In the genomic region with DNA sequence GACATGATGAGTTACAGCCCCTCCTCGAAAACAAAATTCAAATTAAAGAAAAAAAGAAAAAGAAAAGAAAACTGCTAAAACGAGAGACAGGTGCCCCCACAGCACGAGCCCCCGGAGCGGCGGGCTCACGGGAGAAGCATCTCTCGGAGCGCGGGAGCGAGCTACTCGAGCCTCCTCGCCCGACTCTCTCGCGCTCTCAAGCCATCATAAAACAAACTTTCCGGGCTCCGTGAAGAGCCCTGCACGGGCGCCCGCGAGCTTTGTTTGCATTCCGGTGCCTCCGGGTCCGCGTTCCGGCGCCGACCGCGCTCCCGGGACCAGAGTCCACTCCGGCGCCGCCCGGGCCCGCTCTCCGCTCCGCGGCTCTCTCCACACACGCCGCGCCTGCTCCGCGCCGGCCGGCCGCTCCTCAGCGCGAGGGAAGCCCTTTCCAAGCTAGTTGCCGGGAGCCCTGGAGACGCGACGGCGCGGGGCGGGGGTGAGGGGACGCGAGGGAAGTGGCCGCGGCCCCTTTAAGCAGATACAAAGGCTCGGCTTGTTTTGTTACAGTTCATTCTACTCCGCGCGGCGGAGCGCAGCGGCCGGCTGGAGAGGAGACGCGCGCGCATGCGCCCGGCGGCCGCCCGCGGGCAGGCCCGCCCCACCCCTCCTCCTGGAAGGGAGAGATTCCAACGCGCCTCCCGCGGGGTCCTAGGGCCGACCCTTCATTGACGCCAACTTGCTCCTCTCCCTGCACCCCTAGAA, we compare ENCODE assay signal across 8 mouse cellular contexts. TPM values are rescaled to one million over a fixed set of nuclear protein-coding genes. Genes with fewer than 3 reads are reported as not detected.
DNase-seq lines count a peak whose midpoint lies in the region; ATAC-seq and TF ChIP-seq lines count a peak whose summit lies in the region.

Gene Magi1 (minus strand): TSS at position 600 of the 744 bp plus-strand sequence.

- peak; percentile 57 for DNase-seq in c-Kit-positive CD71-positive TER-119-negative erythroid progenitor cells, embryonic 14.5 days (ENCODE audit: low read depth)
- DNase-seq in heart, postnatal 0 days (ENCODE audit: low spot score) = peak; percentile 96
- DNase-seq in kidney, postnatal 25 days = peak; percentile 94 to 97
- peak; percentile 98 for DNase-seq in neural tube, embryonic 11.5 days (ENCODE audit: low spot score)

- no peak; the same call in 1 of the 2 replicates for TF ChIP-seq EP300 in heart, postnatal 0 days (IDR thresholded peaks at IDR 0.05; ENCODE audit: low read depth)

- peak; percentile 49 for ATAC-seq in CD4-positive, CD25-positive, alpha-beta regulatory T cell, adult 4 months
- ATAC-seq in forebrain, embryonic 13.5 days = peak; percentile 97
- peak; percentile 93 for ATAC-seq in heart, postnatal 0 days (ENCODE audit: insufficient read depth, low read depth)
- peak; percentile 90 for ATAC-seq in liver, embryonic 12.5 days
- ATAC-seq in neural tube, embryonic 11.5 days (ENCODE audit: insufficient read depth, low FRiP score, low TSS enrichment) = peak; percentile 95
- ATAC-seq in stomach, embryonic 16.5 days (ENCODE audit: insufficient read depth, low FRiP score) = peak; percentile 94

- H3K4me3 ChIP-seq in forebrain, embryonic 13.5 days = peak within 1 kb of the TSS; percentile 82
- H3K4me3 ChIP-seq in heart, postnatal 0 days (ENCODE audit: low read depth, low read length) = peak within 1 kb of the TSS; percentile 84
- peak within 1 kb of the TSS; percentile 71 for H3K4me3 ChIP-seq in liver, embryonic 12.5 days
- H3K4me3 ChIP-seq in neural tube, embryonic 11.5 days (ENCODE audit: low read depth, low read length) = peak within 1 kb of the TSS; percentile 70
- peak within 1 kb of the TSS; percentile 70 for H3K4me3 ChIP-seq in stomach, embryonic 16.5 days (replicated peaks; ENCODE audit: low read length)

- TF ChIP-seq CTCF in heart, postnatal 0 days (IDR thresholded peaks at IDR 0.05; ENCODE audit: low read depth) = no peak

- WGBS in forebrain, embryonic 13.5 days = under 1% methylated on average over 83 of the region's 86 CpGs
- WGBS in heart, postnatal 0 days = under 1% methylated on average over 83 of the region's 86 CpGs
- WGBS in liver, embryonic 12.5 days (ENCODE audit: insufficient replicate concordance) = under 1% methylated on average over 86 of the region's 86 CpGs
- WGBS in neural tube, embryonic 11.5 days = under 1% methylated on average over 80 of the region's 86 CpGs
- under 1% methylated on average over 86 of the region's 86 CpGs for WGBS in stomach, embryonic 16.5 days

- H3K27me3 ChIP-seq in forebrain, embryonic 13.5 days = no peaks in the 10 kb centered on the region
- H3K27me3 ChIP-seq in heart, postnatal 0 days (ENCODE audit: control insufficient read depth, insufficient read depth, low read length) = no peaks in the 10 kb centered on the region
- H3K27me3 ChIP-seq in liver, embryonic 12.5 days (replicated peaks) = peaks cover 72% of the 10 kb centered on the region
- no peaks in the 10 kb centered on the region for H3K27me3 ChIP-seq in neural tube, embryonic 11.5 days (ENCODE audit: control insufficient read depth, insufficient read depth, low read length)
- H3K27me3 ChIP-seq in stomach, embryonic 16.5 days (ENCODE audit: control insufficient read depth, insufficient read depth, low read length) = no peaks in the 10 kb centered on the region

- H3K27ac ChIP-seq in forebrain, embryonic 13.5 days = peak within 1 kb of the TSS; percentile 94
- peak within 1 kb of the TSS; percentile 97 for H3K27ac ChIP-seq in heart, postnatal 0 days (ENCODE audit: low read depth)
- peak within 1 kb of the TSS; percentile 85 for H3K27ac ChIP-seq in liver, embryonic 12.5 days
- peak within 1 kb of the TSS; percentile 93 for H3K27ac ChIP-seq in neural tube, embryonic 11.5 days (ENCODE audit: low read depth, low read length)
- peak within 1 kb of the TSS; percentile 98 for H3K27ac ChIP-seq in stomach, embryonic 16.5 days (ENCODE audit: low read length)

- no peaks in the 10 kb centered on the region for H3K9me3 ChIP-seq in forebrain, embryonic 13.5 days (replicated peaks)
- H3K9me3 ChIP-seq in heart, postnatal 0 days (replicated peaks; ENCODE audit: control insufficient read depth, low read length) = 0 out of 2 replicates have a peak, but pooled peaks cover 9% of the 10 kb centered on the region
- 0 out of 2 replicates have a peak, but pooled peaks cover 3% of the 10 kb centered on the region for H3K9me3 ChIP-seq in liver, embryonic 12.5 days (replicated peaks)
- H3K9me3 ChIP-seq in neural tube, embryonic 11.5 days (ENCODE audit: control insufficient read depth, low read length) = no peaks in the 10 kb centered on the region
- H3K9me3 ChIP-seq in stomach, embryonic 16.5 days (replicated peaks; ENCODE audit: control insufficient read depth, low read length) = peaks cover 6% of the 10 kb centered on the region; the same call in 1 of the 2 replicates

- H3K9ac ChIP-seq in forebrain, embryonic 13.5 days = peak within 1 kb of the TSS; percentile 82
- H3K9ac ChIP-seq in heart, postnatal 0 days (replicated peaks; ENCODE audit: low read depth, low read length) = peak within 1 kb of the TSS; percentile 85
- peak within 1 kb of the TSS; percentile 69 for H3K9ac ChIP-seq in liver, embryonic 12.5 days
- peak within 1 kb of the TSS; percentile 80 for H3K9ac ChIP-seq in neural tube, embryonic 11.5 days (ENCODE audit: low read length)
- H3K9ac ChIP-seq in stomach, embryonic 16.5 days (ENCODE audit: low read length) = peak within 1 kb of the TSS; percentile 92

- peak within 1 kb of the TSS; percentile 96 for H3K4me2 ChIP-seq in forebrain, embryonic 13.5 days
- H3K4me2 ChIP-seq in heart, postnatal 0 days (ENCODE audit: low read depth, low read length) = peak within 1 kb of the TSS; percentile 91
- peak within 1 kb of the TSS; percentile 95 for H3K4me2 ChIP-seq in liver, embryonic 12.5 days
- H3K4me2 ChIP-seq in neural tube, embryonic 11.5 days (ENCODE audit: low read depth) = peak within 1 kb of the TSS; percentile 94
- H3K4me2 ChIP-seq in stomach, embryonic 16.5 days (ENCODE audit: low read depth, low read length) = peak within 1 kb of the TSS; percentile 77

- peaks cover 29% of the 10 kb centered on the region for H3K4me1 ChIP-seq in forebrain, embryonic 13.5 days
- peaks cover 11% of the 10 kb centered on the region for H3K4me1 ChIP-seq in heart, postnatal 0 days (ENCODE audit: control insufficient read depth, insufficient read depth)
- H3K4me1 ChIP-seq in liver, embryonic 12.5 days = peaks cover 19% of the 10 kb centered on the region
- peaks cover 17% of the 10 kb centered on the region for H3K4me1 ChIP-seq in neural tube, embryonic 11.5 days (ENCODE audit: control insufficient read depth, insufficient read depth, low read length)
- H3K4me1 ChIP-seq in stomach, embryonic 16.5 days (ENCODE audit: control insufficient read depth, insufficient read depth, low read length) = peaks cover 16% of the 10 kb centered on the region; the same call in 1 of the 2 replicates

- no peaks in the 10 kb centered on the region for H3K36me3 ChIP-seq in forebrain, embryonic 13.5 days (ENCODE audit: poor library complexity, severe bottlenecking)
- H3K36me3 ChIP-seq in heart, postnatal 0 days (replicated peaks; ENCODE audit: control insufficient read depth, insufficient read depth, low read length) = no peaks in the 10 kb centered on the region
- no peaks in the 10 kb centered on the region for H3K36me3 ChIP-seq in liver, embryonic 12.5 days
- H3K36me3 ChIP-seq in neural tube, embryonic 11.5 days (ENCODE audit: control insufficient read depth, insufficient read depth, low read length) = no peaks in the 10 kb centered on the region
- no peaks in the 10 kb centered on the region for H3K36me3 ChIP-seq in stomach, embryonic 16.5 days (ENCODE audit: control insufficient read depth, insufficient read depth, low read length)

RNA-seq across cellular contexts. Expression of gene Magi1, which starts in this region (rescaled TPM):
- under 1 TPM; 0.08 to 0.54 TPM for polyA plus RNA-seq in CD4-positive, CD25-positive, alpha-beta regulatory T cell, adult 4 months (2017; shearing (Covaris generic))
- 39.1 and 45.1 TPM in 2 replicates for polyA plus RNA-seq in forebrain, embryonic 13.5 days (2015; fragmentation: Nextera tagmentation; extraction: Ambion mirVana)
- total RNA-seq in heart, postnatal 0 days (2014; rRNA removed; ENCODE audit: low replicate concordance) = 15.3 and 20.4 TPM in 2 replicates
- polyA plus RNA-seq in heart, postnatal 0 days (2015; fragmentation: Nextera tagmentation; extraction: Ambion mirVana) = 4.4 and 4.6 TPM in 2 replicates
- polyA plus RNA-seq in liver, embryonic 12.5 days (2016; fragmentation: Nextera tagmentation; extraction: Ambion mirVana) = 2.5 and 2.7 TPM in 2 replicates
- polyA plus RNA-seq in neural tube, embryonic 11.5 days (2014; fragmentation: Nextera tagmentation; extraction: Ambion mirVana) = 21.0 and 23.5 TPM in 2 replicates
- 8.7 and 8.9 TPM in 2 replicates for polyA plus RNA-seq in stomach, embryonic 16.5 days (2015; fragmentation: Nextera tagmentation; extraction: Ambion mirVana)

Comparison
In these comparisons a context has a peak if more than half of its experiments do, and no peak if none do; other contexts are left out.
1. Peak in every context shown above with its lines: DNase-seq, ATAC-seq, H3K4me3 ChIP-seq and H3K27ac ChIP-seq.
2. Peak in ATAC-seq in CD4-positive, CD25-positive, alpha-beta regulatory T cell, adult 4 months; RNA of the gene not detected or under 1 TPM.